Mouse (Mus musculus) kidney, adult 8-10 months (tissue): ENCODE measurements around the gene Sufu.

Source experiments
- DNase-seq, 2 experiments: peaks; one replicate each; pipeline ENCODE4 v3.0.0; 2022

Sufu gene

DNA sequence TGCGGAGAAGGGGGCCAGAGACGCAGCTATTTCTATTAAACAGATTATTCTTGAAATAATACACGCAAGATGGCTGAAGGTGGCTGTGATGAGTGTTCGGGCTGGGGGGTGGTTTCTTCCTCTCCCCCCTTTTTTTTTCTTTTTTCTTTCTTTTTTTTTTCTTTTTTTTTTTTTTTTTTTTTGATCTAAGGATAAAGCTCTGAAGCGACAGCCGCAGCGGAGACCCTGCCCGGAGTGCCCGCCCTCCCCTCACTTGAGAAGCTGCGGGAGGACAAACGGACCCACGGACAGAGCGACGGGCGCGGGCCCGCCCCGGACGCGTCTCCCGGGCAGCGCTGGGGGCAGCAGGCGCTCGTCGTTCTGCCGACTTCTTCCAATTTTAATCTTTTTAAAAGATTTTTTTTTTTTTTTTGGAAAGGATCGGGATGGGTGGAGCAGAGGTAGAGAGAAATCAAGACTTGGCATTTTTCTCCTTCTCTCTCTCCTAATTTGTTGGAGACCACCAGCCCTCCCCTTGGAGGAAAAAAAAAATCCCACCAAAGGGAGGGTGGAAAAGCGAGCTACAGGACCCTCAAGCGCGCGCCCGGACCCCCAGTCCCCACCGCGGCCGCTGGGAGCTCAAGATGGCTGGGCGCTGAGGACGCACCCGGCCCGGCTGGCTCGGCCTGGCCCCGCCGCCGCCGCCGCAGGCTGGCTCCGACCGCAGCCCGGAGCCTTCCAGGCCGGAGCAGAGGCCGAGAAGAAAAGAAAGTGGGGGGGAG, 104.1 kb downstream of the Sufu start:
- DNase-seq, result peak in 1 of 2 experiments; percentile 61

DNA sequence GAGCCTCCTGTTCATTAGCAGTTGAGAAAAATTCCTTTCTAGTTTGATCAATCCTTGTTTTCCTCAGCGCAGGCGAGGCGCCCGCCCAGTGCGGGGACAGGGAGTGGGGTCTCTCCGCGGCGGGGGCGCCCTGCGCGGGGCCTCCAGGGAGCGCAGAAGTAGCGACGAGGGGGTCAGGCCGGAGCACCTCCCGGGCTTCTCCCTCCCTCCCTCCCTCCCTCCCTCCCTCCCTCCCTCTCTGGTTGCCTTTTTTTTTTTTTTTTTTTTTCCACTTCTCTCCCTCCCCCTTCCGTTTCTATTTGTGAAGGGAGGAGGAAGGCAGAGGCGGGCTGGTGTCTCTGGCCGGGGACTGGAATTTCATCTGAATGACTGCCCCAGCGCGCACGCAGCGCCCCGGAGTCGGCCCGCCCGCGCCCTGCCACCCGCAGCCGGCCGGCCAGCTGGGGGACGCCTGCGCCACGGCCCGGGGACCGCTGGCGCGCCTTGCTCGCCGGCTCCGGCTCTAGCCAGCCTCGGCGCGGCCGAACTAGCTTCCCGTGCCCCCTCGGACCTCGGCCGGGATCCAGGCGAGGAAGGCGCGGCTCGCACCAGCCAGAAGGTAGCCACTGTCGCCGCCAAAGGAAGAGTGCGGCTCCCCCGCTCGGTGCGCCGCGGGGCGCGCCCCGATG, 104.8 kb downstream of the Sufu start, which contains the start of gene Trim8:
Gene Trim8 (plus strand): TSS at position 302 of the 668 bp plus-strand sequence.
- peak; percentile 82 to 83 for DNase-seq

DNA sequence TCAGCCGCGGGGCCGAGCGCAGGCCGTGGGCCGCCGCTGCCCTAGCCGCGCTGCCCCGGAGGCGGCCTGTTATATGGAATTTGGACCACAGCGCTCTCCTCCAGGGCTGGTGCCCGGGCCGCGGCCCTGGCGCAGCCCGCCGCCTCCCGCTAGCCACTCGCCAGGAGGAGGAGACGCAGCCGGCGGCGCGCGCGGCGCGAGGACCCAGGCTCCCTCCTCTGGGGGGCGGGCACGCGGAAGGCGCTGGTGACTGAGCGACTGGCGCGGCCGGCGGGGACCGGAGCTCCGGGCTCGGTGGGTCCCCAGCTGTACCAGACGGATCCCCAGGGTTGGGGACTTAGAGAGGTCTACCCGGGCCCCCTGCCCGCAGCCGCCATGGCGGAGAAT, 105.4 kb downstream of the Sufu start:
- DNase-seq, result peak in 1 of 2 experiments; percentile 73

DNA sequence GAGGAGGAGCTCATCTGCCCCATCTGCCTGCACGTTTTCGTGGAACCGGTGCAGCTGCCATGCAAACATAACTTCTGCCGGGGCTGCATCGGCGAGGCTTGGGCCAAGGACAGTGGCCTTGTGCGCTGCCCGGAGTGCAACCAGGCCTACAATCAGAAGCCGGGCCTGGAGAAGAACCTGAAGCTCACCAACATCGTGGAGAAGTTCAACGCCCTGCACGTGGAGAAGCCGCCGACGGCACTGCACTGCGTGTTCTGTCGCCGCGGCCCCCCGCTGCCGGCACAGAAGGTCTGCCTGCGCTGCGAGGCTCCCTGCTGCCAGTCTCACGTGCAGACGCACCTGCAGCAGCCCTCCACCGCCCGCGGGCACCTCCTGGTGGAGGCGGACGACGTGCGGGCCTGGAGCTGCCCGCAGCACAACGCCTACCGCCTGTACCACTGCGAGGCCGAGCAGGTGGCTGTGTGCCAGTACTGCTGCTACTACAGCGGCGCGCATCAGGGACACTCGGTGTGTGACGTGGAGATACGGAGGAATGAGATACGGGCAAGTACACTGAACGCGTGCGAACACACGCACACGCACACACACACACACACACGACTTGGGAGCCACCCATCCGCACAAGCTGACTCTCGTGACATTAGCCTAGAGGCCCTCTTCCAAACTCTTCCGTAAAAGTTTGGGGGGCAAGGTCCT, 105.9 kb downstream of the Sufu start:
- DNase-seq, result peak; percentile 85

DNA sequence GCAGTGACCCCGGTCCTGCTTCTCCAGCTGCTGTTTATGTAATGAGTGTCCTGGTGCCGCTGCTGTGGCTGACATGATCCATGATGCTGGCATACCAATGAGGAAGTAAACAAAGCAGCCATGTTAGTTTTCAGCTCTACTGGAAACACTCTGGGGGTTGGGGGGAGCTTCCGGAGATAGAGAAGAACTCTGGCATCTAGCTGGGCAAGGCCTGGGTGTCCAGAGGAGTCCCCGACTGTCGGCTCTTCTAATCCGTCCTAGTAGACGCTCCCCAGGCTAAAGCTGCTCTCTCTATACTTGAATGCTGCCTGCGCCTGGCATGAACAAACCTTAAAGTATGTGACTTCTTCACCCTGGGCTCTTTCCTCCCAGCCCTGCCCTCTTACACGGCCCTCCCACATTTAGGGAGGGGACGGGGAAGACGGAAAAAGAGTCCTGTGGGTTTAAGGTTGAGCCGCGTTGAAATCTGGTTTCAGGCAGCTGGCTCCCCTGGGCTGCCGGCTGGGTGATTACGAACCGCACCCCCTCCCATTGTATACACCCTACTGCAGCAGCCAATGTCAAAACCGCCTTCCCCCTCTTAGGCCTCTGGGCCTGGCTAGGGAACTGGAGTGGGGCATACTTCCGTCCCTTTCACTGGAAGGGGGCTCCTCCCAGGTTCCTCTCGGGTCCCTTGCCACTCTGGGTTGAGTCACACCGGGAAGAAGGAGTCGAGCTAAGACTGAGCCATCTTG, 106.8 kb downstream of the Sufu start:
- DNase-seq, result peak; percentile 87 to 93

DNA sequence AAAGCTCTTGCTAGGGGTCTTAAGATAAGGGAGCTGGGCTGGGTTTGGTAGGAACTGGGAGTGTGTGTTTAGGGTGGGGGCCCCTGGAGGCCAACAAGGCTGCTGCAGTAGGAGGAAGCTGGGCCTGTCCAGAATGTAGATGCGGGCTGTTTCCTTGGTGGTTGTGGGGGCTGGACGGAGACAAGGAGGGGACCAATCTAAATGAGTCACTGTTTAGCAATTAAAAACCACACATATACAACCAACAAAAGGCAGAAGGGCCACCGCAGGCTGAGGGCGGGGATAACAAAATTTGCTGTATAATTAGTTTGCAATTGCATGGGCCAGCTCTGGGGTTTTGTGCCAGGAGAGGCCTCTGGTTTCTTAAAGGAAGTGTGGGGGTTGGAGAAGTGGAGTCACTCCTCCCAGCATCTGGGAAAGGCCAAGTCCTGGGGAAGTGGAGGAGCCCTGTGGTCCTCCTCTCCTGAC, 107.4 kb downstream of the Sufu start:
- DNase-seq, result peak; percentile 58 to 70

DNA sequence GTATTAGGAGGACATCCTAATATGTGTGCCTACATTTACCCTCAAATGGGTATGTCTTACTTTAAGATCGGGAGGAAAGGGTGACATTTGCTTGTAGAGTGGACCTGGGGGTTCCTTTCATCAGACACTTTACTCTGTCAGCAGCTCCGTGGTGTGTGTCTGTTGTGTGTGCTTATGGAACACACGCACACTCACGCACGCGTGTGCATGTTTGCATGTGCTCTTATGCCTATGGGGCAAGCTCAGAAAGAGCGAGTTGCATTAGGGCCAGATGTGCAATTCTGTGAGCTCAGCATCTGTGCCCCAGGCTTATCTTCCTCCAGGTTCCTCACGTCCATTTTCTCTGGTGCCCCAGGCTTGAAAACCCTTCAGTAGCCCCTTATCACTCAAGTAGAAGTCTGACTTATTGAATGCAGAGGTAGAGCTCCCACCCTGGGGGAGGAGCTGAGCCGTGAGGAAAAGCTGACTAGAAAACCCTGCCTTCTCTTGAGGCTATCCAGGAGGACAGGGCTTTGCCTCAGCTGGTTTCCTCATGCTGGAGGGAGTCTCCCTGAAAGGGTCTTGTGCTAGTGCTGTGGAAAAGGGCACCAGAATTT, 108.2 kb downstream of the Sufu start:
- peak in 1 of 2 experiments; percentile 33 for DNase-seq

DNA sequence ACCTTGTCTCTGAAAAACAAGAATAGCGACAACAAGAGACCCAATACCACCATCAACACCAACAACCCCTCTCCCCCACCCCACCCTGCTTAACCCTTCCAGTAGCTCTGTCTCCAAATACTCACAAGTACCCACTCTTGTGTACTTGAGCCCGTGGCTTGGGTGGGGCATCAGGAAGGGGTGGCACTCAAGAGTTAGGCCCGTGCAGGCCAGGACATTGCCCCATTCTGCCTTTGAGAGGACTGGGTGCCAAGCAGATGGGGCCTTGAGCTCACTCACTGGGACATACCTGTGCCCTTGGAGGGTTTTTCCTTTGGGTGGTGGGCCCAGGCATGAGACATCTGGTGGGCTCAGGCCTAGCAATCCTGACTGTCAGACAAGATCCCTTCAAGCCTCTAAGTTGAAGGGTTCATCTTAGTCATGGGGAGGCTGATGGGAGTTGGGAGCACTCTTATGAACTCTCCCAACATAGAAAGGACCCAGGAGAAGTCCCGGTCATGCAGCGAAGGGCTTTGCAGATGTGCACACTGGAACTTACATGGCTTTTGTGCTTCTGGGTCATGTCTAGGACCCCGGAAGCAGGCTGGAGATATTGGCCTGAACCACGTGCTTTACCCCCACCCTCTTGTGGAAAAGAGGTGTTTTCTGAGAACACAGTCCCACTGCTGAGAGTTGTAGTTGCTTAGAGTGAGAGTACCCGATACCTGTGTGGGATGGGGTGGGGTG, 109.1 kb downstream of the Sufu start:
- no peak for DNase-seq

DNA sequence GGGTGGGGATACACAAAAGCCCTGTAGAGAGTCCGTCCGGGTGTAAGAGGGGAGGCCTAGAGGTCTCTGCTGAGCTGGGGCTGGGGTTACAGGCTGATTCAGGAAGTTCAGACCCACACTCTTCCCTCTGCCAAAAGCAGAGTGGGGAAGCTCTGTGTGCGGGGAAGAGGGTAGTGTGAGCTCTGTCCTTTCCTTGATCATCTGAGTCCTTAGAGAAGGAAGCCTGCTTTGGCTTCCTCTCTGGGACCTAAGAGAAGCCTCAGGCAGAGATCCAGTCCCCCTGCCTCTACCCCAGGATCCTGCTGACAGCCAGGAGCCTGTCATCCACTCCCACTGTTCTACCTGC, 109.6 kb downstream of the Sufu start:
- no peak for DNase-seq

DNA sequence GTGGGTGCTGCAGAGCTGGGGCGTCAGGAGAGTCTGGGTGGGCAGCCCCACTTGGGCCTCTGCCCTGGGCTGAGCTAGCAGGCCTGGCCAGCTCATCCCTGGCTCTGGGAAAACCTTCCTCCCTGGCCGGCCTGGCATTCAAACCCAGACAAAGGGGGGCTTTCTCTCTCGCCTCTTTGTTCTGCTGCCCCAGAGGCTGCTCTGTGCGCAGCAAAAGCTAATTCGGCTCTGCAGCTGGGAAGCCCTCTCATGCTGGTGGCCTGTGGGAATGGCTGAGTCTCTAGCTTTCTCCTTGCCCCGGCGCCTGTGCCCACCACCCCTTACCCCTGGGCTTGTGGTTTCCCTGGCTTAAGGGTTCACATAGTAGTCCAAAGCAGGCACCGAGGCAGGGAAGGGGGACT, 110.5 kb downstream of the Sufu start:
- no peak for DNase-seq

DNA sequence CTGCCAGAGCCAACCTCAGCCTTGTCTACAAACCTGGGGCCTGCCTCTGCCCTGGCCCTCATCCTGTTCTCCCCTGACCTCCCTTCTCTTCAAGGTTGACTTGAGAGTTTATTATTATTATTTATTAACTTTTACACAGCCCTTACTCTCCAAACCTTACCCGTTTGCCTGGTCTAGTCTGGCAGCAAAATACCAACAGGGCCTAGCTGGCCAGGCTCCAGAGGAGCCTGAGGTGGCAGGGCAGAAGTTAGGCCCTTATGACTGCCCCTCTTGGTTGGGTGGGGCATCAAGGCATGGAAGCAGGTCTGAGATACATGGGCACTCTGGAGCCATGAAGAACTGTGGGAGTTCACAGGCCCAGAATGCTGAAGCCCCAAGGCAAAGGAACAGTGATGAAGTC, 111.1 kb downstream of the Sufu start:
- DNase-seq, result peak; percentile 88 to 93

DNA sequence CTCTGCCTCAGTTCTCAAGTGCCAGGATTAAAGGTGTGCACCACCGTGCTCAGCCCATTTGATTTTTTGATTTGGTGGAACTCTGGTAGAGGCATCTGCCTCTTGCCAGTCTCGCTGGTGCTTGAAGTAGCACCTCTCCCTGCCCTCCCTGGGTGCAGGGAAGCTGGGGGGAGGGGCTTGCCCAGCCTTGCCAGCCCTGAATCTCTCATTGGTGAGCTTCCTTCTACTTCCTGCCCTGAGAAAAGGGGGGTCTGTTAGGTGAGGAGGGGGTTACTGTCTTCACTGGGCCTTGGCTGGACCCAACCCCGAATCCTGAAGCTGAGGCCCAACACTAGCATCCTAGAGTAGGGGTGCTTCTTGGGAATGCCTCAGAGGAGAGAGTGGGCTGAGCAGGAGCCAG, 112.0 kb downstream of the Sufu start:
- no peak for DNase-seq

DNA sequence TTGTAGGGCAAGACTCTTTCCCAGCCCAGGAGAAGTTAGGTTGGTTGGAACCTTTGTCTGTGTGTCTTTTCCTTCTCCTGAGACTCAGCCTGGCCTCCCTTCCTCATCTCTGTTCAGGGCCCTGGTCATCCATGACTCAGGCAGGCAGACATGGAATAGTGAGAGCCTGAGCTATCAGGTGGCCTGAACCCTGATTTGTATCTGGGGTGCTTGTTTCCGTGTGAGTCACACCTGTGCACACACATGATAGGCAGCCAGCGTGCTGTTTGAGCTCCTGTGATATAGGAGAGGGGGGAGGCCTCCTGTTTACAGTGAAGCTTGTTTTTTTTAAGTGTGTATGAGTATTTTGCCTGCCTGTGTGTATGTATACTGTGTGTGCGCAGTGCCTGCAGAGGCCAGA, 112.5 kb downstream of the Sufu start:
- no peak for DNase-seq

DNA sequence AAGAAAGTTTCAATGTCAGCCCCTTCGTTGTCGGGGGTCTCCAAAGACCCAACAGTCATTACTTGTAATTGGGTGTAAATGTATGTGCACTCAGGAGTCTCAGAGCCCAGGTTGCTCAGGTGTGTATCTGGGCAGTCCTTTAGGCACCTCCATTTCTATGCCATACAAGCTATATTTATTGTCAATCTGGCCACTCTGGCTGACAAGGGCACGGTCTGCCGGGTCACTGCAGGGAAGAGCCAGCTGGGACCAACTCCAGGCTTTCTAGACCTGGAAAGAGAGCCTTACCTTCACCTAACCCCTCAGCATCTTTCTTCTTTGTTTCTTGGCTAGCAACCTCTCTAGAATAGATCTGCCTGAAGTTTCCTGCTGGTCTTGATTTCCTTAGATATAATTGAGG, 113.0 kb downstream of the Sufu start:
- no peak for DNase-seq

DNA sequence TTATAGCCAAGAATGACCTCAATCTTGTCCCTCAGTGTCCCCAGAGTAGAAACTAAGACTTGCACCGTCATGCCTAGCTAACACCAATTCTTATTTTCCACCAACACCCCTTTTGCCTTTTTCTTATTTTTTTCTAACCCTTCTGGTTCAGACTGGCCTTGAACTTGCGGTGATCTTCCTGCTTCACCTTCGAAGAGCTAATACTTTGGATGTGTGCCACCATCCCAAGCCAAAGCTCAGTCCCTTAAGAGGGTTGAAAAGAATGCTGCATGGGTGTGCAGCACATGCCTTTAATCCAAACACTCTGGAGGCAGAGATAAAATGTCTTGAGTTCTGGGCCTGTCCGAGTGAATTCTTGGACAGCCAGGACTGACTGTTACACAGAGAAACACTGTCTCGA, 113.7 kb downstream of the Sufu start:
- DNase-seq, result no peak

DNA sequence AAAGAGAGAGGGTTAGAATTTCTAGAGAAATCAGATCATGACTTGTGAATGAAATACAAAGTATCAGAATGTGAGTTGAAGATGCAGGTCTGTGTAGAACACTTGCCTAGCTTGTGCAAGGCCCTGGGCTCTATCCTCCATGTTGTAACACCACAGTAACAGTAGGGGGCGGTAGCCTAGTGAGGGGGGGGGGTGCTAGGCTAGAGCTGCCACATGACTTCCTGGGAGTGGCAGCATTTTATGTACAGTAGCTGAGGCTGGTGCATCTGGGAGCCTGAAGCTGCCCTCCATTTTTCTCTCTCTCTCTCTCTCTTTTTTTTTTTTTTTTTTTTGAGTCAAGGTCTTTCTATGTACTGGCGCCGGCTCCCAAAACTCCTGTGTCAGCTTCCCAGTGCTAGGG, 114.1 kb downstream of the Sufu start:
- no peak for DNase-seq

DNA sequence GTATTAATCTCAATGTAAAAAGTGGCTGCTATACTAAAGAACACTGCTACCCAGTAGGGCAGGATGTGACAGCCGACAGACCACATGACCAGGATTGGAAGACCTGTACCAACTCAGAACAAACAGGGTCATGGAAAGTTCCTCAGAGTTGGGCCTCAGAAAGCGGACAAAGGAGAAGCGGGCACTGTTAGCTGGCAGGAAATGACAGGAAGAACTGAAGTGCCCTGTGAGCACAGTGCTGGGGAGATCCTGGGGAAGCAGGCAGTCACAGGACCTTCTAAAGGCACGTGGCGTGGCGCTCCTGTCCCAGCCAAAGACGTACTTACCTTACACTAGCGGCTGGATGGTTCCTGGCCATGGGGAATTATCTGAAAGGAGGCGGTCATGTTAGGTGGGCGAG, 114.6 kb downstream of the Sufu start:
- DNase-seq, result peak in 1 of 2 experiments; percentile 57

DNA sequence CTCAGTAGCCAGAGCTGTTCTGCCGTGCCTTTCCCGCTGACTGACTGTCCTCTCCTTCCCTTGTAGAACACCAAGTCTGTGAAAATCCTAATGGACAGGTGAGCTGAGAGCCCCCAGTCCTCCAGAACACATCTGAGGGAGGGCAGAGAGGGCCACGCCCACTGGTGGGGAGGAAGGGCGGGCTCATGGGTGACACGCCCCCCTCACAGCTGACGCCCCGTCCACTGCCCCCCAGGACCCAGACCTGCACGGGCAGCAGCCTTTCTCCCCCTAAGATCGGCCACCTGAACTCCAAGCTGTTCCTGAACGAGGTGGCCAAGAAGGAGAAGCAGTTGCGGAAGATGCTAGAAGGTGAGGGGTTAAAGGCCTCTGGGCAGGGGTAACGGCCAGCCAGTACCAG, 117.7 kb downstream of the Sufu start:
- peak in 1 of 2 experiments; percentile 12 for DNase-seq

DNA sequence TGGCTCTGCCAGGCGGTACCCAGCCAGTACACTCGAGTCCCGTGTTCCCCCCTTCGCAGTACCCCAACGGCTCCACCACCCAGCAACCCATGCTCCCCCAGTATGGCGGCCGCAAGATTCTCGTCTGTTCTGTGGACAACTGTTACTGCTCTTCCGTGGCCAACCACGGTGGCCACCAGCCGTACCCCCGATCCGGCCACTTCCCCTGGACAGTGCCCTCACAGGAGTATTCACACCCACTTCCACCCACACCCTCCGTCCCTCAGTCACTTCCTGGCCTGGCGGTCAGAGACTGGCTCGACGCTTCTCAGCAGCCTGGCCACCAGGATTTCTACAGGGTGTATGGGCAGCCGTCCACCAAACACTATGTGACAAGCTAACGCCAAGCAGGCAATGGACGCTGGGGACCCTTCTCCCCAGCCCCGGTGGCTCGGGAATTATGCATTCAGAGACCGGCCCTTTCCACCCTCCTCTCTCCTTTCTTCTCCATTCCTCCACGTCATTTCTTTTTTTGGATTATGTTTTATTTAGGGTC, 118.7 kb downstream of the Sufu start:
- no peak for DNase-seq

DNA sequence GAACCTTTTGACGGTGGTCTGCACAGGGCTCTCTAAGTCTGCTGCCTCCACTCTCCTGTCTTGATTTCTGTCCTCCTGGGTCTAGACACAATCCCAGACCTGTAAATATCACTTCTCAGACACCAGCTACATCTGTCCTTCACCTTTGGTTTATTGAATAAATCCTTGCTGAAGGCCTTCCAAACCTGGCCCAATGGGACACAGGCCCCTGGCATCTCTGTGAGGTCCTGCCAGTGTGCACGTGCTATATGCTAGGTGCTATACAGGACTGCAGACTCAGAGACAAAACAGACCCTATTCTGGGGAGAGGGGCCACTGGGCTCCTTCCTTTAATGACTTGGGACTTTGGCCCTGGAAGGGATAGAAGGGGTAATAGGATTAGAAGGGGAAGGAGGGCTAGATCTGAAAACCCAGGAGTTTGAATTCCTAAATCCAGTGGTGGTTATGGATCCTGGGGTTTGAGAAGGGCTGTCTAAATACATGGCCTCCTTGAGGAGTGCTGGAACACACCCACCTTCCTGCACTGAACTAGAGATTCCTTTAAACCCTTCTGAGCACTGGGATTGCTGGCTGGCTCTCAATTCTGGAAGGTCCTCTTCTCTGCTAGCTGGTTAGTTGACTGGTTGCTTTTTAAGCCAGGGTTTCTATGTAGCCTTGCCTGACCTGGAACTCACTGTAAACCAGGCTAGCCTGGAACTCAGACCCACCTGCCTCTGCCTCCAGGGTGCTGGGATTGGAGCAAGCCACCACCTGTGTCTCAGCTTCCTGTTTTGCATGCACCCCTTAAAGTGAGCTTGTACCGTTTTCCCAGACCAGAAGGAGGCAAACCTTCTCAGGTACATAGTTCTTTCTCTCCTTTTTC, 120.2 kb downstream of the Sufu start:
- DNase-seq, result peak in 1 of 2 experiments; percentile 23
